Mouse (Mus musculus) cerebellum, adult 11 months (tissue): ENCODE data around the gene Sergef.
A peak's percentile ranks its signal among the peaks of the same experiment; 100 is the strongest.

Source experiments
- DNase-seq: peaks from one replicate; pipeline ENCODE4 v3.0.0; 2022

Sergef gene

DNA sequence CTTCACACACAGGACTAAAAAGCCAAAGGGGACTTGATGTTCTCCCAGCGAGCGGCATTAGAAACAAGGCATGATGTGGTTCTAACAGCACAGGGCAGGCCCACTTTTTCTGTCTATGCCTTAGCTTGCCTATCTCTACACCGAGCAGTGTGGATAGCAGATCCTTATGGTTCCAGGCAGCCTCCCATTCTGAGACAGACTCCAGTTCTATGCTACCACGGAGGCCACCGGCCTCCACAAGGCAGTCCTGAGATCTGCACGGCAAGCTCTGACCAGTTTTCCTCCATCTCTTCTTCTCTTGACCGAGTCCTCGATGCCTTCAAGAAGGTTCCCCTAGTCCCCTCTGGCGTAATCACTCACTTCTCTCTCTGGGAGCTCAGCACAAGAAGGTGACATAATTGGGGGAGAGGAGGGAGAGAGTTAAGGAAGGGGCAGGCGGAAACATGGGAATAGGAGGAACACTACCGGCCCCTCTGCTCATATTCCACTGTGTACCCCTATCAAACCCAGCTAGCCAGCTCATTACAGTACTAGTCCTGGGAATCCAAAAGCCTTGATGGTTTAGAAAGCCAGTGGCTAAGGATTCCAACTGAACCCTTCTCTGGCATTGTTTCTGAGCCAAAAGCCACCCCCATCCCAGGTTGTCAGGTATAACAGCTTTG lies 104.7 kb downstream of the Sergef start:
- DNase-seq, result no peak

DNA sequence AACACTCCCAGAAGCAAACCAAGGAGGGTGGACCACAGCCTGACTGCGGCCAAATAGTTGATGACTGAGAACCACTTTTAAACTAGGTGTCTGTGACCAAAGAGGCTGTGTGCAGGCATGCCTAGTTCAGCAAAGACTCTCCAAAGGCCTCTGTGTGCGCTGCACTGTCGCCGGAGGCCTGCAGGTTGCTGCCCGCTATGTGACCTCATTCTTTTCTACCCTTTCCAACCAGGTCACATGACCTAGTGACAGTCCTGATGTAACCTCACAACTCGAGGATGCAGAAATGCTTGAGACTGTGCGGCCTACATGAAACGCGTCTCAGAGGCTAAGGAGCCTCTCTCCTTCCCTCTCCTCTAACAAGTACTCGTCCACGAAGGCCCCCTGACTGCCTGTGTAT lies 106.1 kb downstream of the Sergef start:
- no peak for DNase-seq

DNA sequence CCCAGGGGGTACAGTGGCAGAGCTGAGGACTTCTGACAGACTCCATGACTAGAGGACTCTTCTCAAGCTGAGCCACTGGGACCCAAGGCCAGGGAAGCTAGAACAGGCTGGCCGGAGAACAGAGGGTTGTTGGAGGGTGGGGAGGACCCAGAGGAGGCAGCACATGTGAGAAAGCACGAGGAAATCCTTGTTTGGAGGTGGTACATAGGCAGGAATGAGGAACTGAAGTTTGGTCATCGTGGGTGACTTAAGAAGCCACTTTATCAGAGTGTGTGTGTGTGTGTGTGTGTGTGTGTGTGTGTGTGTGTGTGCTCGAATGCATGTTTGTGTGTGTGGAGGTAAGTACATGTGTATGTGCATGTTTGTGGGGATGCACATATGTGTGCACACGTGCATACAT lies 108.3 kb downstream of the Sergef start:
- no peak for DNase-seq

DNA sequence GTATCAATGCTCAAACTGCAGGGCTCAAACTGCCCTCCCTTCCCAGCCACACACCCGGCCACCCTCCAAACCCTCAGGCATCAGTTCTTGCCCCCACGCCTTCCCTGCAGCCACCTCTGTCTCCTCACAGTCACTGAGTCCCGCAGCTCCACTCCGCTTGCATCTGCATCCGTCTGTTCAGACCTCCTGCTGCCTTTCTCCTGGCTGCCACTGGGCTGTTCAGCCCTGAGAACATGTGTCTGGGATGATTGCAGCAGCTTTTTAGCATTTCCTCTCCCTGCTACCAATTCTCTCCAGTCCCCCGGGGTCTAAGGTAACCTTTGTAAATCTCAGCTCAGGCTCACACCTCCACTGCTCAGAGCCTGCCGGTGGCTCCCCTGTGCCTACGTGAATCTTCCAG lies 109.7 kb downstream of the Sergef start:
- DNase-seq, result no peak

DNA sequence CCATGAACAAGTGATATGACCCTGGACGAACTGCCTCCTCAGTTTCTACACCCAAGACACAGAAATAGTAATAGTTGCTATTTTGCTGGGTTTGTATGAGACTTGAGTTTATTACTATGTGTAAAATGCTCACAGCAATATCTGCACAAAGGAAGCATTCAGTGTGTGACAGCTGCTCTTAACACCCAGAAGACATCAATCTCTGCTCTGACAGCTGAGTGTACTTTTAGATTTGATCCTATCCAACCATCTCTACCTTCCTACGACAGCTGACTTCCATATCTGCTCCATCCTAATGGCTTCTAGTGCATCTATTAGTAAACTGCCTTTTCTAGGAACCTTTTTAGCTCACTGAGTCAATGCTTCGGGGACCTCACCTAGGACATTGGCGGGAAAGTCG lies 110.3 kb downstream of the Sergef start:
- DNase-seq, result no peak

DNA sequence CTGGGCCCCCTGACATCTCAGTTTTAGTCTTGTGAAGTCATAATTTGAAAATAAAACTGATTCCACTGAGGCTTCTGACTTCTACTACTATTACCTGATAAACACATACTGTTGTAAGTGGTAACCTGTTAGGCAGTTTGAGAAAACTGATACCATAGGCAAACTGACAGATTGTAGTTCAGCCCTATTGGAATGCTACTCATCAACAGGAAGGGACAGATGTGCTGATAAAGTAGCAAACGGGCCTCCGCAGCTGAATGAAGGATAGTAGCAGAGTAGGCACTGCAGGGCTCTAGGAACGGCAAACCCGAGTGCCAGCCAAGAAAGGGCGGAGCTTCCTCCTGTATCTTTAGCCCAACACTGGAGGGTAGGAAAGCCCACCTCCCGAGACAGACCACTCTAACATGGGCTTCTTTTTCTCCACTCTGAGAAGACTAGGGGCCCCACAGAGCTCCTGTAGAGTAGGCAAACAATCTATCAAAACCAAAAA lies 112.9 kb downstream of the Sergef start:
- no peak for DNase-seq

DNA sequence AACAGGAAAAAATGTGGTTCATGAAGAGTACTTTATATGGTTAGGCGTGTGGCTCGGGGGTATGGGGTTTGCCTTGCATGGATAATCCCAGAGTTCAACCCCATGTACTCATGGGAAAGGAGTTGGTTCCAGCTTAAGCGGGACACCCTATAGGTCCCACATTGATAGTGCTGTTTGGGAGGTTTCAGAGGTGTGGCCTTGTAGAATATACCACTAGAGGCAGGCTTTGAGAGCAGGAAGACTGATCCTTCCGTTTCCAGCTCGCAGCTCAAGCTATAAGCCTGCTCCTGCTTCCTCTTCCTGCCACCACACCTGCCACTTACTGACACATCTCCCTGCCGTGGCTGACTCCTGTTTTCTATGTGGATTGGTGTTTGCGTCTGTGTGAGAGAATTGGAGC lies 116.4 kb downstream of the Sergef start:
- DNase-seq, result no peak

DNA sequence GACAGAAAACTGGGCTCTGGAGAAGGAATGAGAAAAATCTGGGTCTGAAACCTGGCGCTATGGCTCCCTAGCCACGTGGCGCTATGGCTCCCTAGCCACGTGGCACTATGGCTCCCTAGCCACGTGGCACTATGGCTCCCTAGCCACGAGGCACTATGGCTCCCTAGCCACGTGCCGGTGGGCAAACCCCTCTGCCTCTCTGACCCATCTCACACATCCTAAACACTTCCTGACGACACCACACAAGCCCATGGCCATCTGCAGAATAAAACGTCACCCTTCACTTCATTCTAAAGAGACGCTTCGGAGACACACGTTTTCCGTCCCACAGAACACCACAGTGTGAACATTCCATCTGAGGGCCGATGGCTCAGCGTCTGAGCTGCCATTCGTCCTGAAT lies 117.8 kb downstream of the Sergef start:
- no peak for DNase-seq

DNA sequence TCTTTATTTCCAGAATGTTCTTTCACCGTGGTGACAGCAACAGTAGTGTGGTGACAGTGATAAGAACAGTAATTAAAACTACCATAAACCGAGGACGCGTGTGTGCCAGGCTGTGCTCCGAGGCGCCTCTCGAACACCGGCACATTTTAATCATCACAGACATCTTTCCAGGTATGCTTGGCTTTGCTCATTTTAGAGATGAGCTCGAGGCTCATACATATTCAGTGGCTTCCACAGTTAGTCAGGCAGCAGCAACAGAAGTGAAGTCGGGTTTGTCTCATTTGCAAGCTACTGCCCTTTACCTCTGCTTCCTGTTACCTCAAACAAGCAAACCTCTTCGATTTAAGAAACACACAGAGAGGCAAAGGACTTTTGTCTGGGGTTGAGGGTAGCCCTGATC lies 120.5 kb downstream of the Sergef start:
- DNase-seq, result no peak

DNA sequence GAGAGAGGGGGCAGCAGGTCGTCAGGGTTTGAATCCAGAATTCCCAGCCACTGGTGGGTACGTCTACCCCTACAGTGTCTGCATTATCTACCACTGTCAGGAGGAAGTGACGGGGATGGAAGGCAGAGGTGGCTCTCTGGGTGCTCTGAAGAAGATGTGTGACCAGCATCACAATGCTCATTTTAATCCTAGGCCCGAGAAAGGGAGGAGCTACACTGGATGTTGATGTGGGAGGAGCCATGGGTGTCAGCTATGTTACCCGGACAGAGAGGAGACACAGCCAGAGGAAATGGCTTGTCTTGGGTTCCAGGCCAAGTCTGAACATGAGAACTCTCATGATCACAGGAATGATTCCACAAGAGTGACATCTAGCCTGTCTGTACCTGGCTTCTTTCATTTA lies 122.4 kb downstream of the Sergef start:
- no peak for DNase-seq

DNA sequence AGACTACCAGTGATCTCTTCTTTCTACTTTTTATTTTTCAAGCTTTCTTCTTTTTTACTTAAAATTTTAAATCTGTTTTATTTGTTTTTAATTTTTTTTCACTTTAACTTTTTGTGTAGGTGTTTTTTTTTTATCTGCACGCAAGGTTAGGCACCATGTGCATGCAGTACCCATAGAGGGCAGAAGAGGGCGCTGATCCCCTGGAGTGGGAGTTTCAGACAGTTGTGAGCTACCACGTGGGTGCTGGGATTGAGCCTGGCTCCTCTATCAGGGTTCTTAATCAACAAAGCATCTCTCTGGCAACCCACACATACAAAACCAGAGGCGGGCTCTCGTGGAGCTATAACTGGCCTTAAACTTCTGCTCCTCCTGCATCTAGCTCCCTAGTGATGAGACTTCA lies 123.6 kb downstream of the Sergef start:
- DNase-seq, result no peak

DNA sequence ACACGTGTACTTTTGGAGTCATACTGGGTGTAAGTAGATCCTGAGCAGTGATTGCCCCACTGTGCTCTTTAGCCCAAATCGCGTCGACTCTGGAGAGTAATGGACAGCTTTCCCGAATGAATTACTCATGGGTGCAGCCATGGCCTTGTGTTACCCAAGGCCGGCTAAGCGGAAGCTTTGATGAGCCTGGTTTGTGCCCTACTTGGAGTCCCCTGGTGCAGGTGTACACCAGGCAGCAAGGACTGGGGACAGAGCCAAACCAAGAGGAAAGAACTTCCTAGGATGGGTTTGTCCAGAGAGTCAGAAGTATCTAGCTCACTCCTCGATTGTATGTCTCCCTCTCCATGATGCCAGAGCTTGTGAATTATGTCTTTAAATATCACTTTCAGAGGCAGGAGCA lies 124.6 kb downstream of the Sergef start:
- DNase-seq, result no peak

DNA sequence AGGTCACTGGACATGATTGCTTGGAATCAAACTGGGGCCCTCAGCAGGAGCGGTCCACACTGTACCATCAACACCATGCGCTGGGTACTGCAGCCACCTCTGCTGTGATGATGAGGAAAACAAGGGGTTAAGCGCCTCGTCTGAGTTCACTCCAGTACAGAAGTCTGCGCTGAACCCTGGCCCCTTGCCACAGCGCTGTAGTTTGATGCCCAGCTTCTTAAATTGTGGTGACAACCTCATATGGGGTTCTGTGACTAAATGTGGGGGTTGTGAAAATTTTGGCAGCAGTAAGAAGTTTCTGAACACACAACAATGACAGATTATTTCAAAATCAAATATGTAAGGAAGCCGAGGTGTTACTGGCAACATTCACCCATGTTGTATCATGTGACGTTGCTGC lies 126.0 kb downstream of the Sergef start:
- peak; percentile 43 for DNase-seq

DNA sequence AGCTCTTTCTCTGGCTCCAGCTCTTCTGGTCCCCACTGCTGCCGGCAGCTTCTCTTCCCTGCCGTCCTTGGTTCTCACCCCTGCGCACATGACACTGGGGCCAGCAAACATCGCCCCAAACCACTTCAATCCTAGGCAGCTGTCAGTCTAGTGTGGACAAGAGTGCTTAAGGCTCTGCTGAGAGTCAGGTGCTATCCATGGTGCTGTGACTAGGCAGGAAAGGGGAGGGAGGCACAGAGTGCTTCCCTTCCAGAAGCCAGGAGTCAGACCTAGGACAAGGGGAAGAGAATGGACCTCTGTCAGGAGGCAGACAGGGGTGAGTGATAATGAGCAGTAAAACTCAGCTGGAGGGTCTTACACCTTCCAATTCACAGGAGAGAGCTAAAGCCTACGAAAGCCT lies 126.8 kb downstream of the Sergef start:
- no peak for DNase-seq

DNA sequence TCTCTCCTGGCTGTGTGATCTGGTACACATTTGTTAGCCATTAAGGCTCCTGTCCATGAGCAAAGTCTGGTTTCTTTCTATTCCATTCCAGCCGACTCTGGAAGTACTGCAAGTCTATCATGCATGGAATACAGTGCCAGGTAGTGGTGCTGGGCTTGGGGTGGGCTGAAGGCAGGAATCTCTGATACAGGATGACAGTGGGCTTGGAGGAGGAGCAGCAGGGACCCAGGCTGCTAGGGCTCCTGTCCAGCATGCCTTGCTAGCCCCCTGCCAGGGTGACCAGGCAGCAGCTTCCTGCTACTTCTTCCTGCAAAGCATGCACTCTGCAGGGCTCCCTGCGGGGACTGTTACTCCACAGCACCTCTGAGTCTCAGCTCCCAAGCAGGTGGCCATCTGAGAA lies 128.8 kb downstream of the Sergef start:
- DNase-seq, result peak; percentile 37

DNA sequence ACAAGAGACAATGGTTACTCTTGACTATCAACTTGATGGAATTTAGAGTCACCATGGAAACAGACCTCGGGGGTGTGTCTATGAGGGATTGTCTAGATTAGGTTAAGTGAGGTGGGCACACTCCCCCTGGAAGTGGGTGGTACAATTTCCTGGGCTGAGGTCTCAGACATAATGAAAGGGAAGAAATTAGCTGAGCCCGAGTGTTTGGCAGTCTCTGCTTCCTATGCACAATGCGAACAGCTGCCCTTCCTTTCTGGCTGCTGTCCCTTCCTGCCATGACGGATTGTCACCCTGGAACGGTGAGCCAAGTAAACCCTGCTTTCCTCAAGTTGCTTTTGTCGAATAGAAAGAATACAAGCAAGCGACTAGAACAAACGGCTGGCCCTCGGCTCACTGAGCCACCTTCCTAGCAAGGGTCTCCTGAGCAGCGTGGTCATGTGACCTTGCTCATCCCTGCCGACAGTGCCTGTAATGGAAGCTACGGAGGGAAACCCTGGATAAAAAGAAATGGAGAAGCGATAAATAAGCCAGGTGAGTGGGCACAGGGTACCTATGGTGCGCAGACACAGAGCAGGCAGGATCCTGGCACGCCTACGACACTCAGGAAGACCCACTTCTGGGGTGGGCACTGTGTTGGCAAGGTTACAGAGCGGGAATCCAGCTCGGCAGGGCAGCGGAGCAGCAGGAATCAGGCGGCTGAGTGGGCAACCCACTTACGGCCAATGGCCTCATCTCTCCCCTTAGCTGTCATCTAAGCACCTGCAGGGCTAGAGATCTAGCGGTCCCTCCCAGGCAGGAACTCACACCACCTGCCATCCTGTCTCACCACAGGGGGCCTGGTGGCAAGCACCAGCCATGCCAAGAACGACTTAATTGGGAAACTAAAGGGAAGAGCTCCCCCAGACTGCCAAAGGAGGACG lies 130.0 kb downstream of the Sergef start:
- DNase-seq, result peak; percentile 94

DNA sequence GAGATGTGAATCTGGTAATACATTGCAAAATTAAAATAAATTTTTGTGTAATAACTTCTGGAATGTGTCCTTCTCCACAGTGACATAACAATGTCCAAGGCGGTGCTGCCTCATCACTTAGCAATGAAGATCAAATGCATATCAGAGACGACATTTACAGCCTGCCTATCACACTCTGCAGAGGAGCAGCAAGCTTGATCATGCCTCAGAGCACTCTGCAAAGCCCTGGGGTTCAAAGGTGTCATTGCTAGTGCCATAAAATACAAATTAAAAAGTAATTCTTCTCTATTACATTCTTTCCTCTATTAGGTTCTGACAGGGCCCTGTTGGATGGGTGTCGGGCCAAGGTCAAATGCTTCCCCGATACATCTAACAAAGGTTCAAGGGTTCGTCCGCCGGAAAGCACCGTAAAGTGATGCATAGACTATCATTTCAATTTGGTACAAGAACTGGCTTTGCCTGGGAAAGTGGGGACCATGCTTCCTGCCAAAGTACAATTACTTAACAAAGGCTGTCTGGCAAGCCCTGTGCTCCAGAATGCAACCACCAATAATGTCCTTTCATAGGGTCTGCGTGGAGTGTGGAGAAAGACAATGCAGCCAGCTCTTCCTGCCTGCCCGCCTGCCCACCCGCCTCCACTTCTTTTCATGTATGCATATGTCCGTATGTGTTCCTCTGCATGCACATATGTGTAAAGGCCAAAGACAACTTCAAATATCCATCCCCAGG lies 130.9 kb downstream of the Sergef start:
- no peak for DNase-seq

DNA sequence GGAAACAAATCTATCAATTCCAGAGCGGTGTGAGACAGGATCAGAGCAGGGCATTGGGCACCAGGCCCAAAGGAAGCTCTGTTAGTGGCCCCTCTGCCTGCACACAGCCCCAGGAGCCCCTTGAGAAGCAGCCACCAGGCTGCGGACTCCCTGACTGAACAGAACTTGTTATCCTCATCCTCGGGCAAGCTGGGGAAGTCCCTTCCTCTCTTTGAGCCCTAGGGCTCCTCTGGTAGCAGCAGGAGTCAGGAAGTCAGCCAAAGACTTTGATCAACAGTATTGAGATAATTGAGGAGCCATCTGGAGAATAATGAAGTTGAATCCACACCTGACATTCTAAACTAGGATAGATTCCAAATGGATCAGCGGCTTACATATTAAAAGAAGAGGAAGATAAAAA lies 135.4 kb downstream of the Sergef start:
- peak; percentile 52 for DNase-seq

DNA sequence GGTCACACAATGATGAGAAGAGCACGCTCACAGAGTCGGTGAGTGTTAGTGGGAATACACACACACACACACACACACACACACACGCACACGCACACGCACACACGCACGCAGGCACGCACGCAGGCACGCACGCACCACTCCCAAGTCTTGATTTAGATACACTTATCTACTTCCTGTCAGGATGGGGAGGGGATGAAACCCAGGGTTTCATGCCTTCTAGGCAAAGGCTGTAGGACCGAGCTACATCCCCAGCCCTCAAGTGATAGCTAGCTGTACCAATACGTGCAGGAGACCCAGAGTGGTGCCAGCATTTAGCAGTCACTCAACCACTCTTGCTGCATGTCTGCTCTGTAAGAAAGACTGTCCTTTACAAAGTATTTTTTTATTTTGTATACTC lies 137.0 kb downstream of the Sergef start:
- no peak for DNase-seq

DNA sequence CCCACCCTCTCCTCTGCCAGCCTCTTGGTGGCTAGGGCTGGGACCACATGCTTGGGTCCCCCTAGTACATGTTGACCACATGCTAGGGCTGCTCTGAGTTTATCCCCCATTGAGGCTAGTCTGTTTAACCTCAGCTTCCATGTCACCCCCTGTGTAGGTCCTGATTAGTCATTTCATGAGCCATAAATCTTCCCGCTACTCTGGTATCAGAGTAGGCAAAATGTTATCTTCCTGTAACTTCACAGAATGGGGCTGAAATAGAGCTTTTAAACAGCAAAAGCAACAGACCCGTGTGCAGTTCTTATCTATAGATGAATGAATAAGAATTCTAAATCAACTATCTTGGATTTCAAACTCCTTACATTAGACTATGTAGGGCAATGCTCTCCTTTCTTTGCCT lies 138.1 kb downstream of the Sergef start:
- DNase-seq, result no peak

DNA sequence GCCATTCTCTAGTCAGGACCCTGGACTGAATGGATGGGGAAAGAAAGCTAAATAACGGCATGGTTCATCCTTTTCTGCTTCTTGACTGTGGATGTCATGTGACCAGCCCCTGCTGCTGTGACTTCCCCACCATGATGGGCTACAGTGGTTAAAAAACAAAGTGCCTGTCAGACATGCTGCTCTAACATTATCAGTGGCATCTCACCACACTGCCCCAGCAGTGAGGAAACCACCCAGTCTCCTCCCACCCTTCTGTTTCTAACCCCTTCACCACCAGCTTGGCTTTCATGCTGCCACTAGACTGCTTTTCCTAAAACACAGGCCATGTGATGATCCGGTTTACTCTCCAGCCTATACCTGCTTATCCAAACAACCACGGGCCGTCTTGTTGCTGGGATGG lies 140.0 kb downstream of the Sergef start:
- DNase-seq, result no peak

DNA sequence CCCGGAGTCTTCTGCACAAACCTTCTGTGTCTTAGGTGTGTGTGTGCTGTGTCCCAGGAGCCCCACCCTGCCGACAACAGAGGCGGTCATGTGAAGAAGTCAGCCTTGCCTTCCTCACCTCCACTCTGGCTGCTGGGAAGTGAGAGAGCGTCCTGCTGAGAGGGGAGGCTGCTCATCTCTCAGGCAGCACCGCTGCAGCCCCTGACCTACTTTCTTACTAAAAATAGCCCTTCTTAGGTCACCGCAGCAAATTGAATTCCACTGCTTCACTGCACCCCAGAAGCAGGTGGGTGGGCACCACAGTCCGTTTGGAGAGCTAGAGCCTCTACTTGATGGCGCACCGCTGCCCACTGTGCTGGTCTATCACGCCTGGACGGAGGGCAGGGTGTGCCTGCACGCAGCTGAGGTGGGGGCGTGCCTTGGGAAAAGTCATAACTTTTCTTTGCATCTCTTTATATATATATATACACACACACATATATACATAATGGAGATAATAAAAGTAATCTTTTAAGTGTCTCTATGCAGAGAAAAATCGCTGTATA lies 147.4 kb downstream of the Sergef start:
- no peak for DNase-seq

DNA sequence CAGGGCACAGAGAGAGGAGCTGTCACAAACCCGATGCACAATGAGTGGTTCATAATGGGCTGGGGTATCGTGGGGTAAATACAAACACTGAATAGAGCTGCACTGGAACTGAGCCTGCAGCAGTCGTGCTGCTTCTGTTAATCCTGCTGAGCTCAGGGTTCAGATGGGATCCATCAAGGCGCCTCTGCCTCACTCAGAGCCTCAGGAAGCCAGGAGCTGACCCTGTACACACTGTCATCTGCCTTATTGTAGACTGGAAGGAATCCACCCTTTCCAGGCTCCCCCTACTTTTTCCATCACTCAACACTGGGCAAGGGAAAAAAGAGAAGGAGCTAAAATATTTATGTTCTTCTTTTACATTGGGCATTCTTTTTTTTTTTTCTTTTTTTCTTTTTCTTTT lies 152.3 kb downstream of the Sergef start:
- no peak for DNase-seq
